Mouse (Mus musculus) adipose tissue, adult 10 weeks (tissue): ENCODE measurements around the gene 4930513O06Rik. TPM values are rescaled to one million over a fixed set of nuclear protein-coding genes. Genes with fewer than 3 reads are reported as not detected.

Experiments used
- polyA plus RNA-seq: library from polyadenylated mRNA; stranded (reverse); fragments of 350-450 nt; fragmentation: Illumina TruSeq; extraction: RNeasy Lipid Tissue Mini Kit (QIAGEN cat#74804); gene quantifications from one replicate; pipeline ENCODE4 v1.2.3, GENCODE M21; 2014; ENCODE audit warnings: low read depth, low replicate concordance

The 4930513O06Rik gene
- polyA plus RNA-seq: not detected

GRCm38 (mm10) chrX:139085943-139086342 is at the start of gene 4930513O06Rik:
Gene 4930513O06Rik, plus strand, starts transcription at chrX:139086243.

DNA sequence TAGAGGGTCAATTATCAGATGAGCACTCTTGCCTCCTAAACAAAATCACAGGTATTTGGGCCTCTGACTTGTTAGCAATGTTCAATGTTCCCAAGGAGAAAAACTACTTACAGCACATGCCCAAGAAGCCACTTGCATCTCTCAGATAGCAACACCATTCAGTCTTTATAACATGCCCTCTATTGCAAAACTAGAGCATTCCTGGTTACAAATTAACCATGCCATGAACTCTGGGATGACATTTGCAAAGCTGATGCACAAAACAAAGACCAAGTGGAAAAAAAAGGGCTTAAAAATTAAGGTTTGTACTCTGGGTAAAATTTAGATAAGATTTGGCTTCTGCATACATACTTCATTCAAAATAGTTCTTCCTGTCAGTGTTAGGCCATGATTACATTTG is 966 bp upstream of the 4930513O06Rik start, which contains the start of gene Serpina7:
Gene Serpina7, minus strand, starts transcription at position 160 of the 400 bp plus-strand sequence.

Other genes starting within 250 kb of the 4930513O06Rik start
- gene Nrk, start 171.8 kb upstream of the 4930513O06Rik start, polyA plus RNA-seq: 0.27 TPM
- gene Serpina7, start 1.0 kb upstream of the 4930513O06Rik start, polyA plus RNA-seq: 1.3 TPM
- gene 4933428M09Rik, start 93.0 kb downstream of the 4930513O06Rik start, polyA plus RNA-seq: not detected
- gene Mum1l1, start 123.8 kb downstream of the 4930513O06Rik start, polyA plus RNA-seq: 40.8 TPM
- gene Trap1a, start 247.4 kb downstream of the 4930513O06Rik start, polyA plus RNA-seq: 0.36 TPM